Mouse (Mus musculus): ENCODE data around the gene Zdhhc3. TPM values are rescaled to one million over a fixed set of nuclear protein-coding genes. Genes with fewer than 3 reads are reported as not detected.

The Zdhhc3 gene
- polyA plus RNA-seq, 1 experiment from 2014 or later = 81.8 TPM

- peaks cover 79% of the 10 kb centered on the region for H3K36me3 ChIP-seq
- peaks cover 5% of the 10 kb centered on the region; the same call in 1 of the 2 replicates for H3K9me3 ChIP-seq
- H3K27me3 ChIP-seq = no peaks in the 10 kb centered on the region
- no peak overlapping the region for H3K4me3 ChIP-seq
- no peak for ATAC-seq (ENCODE audit: low FRiP score)
- peaks cover 9% of the 10 kb centered on the region; the same call in 1 of the 2 replicates for H3K4me1 ChIP-seq (replicated peaks)
- 73% methylated on average over 4 of the region's 4 CpGs for WGBS
- peak overlapping the region; percentile 58 for H3K27ac ChIP-seq
- H3K9ac ChIP-seq = no peak overlapping the region
- H3K4me2 ChIP-seq = no peak overlapping the region
Measured at GRCm38 (mm10) chr9:123139887-123140614, 27.0 kb upstream of the Zdhhc3 start.

DNA sequence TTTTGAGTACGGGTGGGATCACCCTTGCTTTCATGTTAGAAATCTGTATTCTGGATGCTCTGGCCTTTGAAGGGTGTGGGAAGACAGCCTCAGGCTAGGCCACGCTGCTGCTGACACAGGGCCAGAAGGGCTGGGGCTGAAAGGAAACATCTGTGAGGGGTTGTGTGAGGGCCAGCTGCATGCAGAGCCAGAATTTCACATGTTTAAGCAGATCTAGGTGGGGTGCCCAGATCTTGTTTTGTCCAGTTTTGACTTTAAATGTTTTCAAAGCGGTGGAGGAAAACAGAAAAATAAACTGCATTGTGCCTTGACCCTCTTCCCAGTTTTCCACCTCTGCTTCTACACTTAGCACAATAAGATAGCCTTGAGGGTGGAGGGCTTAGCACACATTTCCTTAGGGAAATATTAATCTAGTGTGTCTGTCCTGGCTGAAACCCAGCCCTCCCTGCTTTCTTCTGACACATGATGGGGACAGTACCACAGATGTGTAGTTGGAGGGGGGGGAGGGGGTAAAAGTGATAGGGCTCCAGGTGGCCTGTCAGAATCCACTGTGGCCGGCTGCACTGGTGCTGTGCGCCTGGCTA, 26.0 kb upstream of the Zdhhc3 start:
- no peaks in the 10 kb centered on the region for H3K27me3 ChIP-seq
- no peak for ATAC-seq (ENCODE audit: low FRiP score)
- H3K9me3 ChIP-seq = peaks cover 5% of the 10 kb centered on the region; the same call in 1 of the 2 replicates
- peaks cover 84% of the 10 kb centered on the region for H3K36me3 ChIP-seq
- WGBS = 56% methylated on average over 5 of the region's 5 CpGs
- peaks cover 9% of the 10 kb centered on the region; the same call in 1 of the 2 replicates for H3K4me1 ChIP-seq (replicated peaks)
- no peak overlapping the region for H3K9ac ChIP-seq
- peak overlapping the region; percentile 58 for H3K27ac ChIP-seq
- no peak overlapping the region for H3K4me3 ChIP-seq
- H3K4me2 ChIP-seq = no peak overlapping the region

DNA sequence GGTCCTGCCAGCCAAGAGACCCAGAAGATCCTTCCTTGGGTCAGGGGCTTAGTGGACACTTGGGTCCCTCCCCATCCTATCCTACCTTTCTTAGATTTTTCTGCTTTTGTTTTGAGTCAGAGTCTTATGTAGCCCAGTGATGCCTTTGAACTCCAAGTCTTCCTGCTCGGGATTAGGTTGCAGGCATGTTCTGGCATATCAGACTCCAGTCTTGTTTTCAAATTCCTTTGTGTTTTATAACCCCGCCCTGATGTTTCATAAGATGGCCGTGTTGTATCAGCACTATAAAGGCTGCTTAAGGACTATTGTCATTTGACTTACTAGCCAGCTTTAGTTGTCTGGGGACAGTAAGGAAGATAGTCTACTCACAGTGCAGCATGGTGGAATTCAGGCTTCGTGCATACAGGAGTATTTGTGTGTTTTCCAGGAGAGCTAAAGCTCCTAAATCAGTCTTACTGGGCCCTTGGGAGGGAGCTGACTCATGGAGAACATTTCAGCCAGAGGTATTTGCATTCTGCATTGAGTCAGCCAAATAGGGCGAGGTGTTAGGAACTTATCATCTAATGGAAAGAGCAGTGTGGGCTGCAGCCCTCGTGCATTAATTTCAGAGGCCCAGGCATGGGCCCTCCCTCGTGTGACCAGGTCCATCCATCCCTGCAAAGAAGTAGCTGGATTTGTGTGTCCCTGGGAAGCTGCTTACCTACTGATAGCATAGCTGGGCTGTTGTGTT, 24.1 kb upstream of the Zdhhc3 start:
- H3K4me2 ChIP-seq = no peak overlapping the region
- H3K9me3 ChIP-seq = no peaks in the 10 kb centered on the region
- H3K27ac ChIP-seq = no peak overlapping the region
- no peaks in the 10 kb centered on the region for H3K27me3 ChIP-seq
- WGBS = 87% methylated on average over 7 of the region's 7 CpGs
- H3K4me1 ChIP-seq (replicated peaks) = peaks cover 9% of the 10 kb centered on the region; the same call in 1 of the 2 replicates
- H3K4me3 ChIP-seq = no peak overlapping the region
- H3K36me3 ChIP-seq = peaks cover 86% of the 10 kb centered on the region
- ATAC-seq (ENCODE audit: low FRiP score) = no peak
- no peak overlapping the region for H3K9ac ChIP-seq

DNA sequence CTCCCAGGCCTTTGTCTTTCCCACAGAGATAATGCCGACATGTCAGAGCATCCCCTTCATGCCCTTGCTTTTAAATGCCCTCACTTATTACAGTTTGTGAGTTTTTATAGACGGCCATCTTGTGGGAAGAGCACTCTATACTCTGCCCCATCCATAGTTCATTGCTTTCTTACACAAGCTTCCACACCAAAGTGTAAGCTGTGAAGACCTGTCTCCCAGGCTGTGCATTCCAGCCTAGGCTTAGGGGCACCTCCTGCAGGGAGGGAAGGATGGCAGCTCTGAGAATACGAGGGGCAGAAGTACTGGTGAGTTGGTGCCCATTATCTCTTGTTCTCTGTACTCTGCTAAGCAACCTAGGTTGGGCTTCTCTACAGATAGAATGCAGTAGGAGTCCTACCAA, 20.0 kb upstream of the Zdhhc3 start:
- no peak overlapping the region for H3K4me3 ChIP-seq
- no peaks in the 10 kb centered on the region for H3K27me3 ChIP-seq
- no peak overlapping the region for H3K4me2 ChIP-seq
- no peak for ATAC-seq (ENCODE audit: low FRiP score)
- WGBS = 94% methylated on average over 3 of the region's 3 CpGs
- H3K36me3 ChIP-seq = peaks cover 98% of the 10 kb centered on the region
- H3K9me3 ChIP-seq = no peaks in the 10 kb centered on the region
- H3K4me1 ChIP-seq (replicated peaks) = no peaks in the 10 kb centered on the region
- no peak overlapping the region for H3K27ac ChIP-seq
- no peak overlapping the region for H3K9ac ChIP-seq

DNA sequence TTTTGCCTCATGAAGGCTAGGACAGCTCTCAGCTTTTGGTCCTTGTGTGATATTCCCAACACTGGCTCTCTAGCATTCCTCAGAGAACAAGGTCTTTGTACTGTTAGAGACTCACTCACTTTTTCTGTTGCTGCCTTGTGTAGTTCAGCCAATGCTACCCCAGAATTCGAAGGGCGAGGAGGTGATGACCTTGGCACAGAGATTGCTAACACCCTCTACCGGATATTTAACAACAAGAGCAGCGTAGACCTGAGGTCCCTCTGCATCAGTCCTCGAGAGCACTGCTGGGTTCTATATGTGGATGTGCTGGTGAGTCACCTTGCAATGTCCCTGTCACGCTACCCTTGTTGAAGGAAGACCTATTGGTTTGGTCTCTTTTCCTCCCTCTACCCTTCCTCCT, 14.7 kb upstream of the Zdhhc3 start:
- H3K27me3 ChIP-seq = no peaks in the 10 kb centered on the region
- H3K9ac ChIP-seq = no peak overlapping the region
- no peak overlapping the region for H3K27ac ChIP-seq
- H3K9me3 ChIP-seq = no peaks in the 10 kb centered on the region
- H3K4me2 ChIP-seq = no peak overlapping the region
- ATAC-seq (ENCODE audit: low FRiP score) = no peak
- no peaks in the 10 kb centered on the region for H3K4me1 ChIP-seq (replicated peaks)
- peaks cover 72% of the 10 kb centered on the region for H3K36me3 ChIP-seq
- H3K4me3 ChIP-seq = no peak overlapping the region
- 95% methylated on average over 6 of the region's 6 CpGs for WGBS

DNA sequence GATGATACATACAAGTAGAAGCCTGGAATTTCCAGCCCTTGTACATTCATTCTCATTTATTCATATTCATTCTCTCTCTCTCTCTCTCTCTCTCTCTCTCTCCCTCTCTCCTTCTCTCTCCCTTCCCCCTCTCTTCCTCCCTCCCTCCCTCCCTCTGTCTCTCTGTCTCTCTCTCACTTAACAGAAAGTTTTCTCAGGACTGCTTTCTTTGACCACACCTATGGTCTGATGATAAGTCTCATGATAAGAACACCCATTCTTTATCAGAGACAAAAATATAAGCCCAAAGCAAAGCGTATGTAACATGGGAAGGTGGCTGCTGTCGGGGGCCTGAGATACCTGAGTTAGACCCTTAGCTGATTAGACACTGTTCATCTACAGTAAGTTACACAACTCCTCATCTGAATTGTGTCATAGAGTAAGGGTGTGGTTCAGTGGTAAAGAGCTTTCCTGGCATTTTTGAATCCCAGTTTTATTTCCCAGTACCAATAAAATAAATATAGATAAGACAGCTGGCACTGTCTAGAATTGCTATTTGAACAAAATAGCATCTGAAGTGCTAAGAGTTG, 11.5 kb upstream of the Zdhhc3 start:
- WGBS = 97% methylated on average over 2 of the region's 2 CpGs
- H3K4me2 ChIP-seq = no peak overlapping the region
- no peak overlapping the region for H3K27ac ChIP-seq
- no peak for ATAC-seq (ENCODE audit: low FRiP score)
- H3K9me3 ChIP-seq = no peaks in the 10 kb centered on the region
- H3K36me3 ChIP-seq = peaks cover 71% of the 10 kb centered on the region
- no peaks in the 10 kb centered on the region for H3K27me3 ChIP-seq
- H3K9ac ChIP-seq = no peak overlapping the region
- no peak overlapping the region for H3K4me3 ChIP-seq
- H3K4me1 ChIP-seq (replicated peaks) = no peaks in the 10 kb centered on the region

GRCm38 (mm10) chr9:123123571-123124412, 10.8 kb upstream of the Zdhhc3 start:
- H3K27ac ChIP-seq = no peak overlapping the region
- H3K4me2 ChIP-seq = no peak overlapping the region
- no peak overlapping the region for H3K9ac ChIP-seq
- no peaks in the 10 kb centered on the region for H3K27me3 ChIP-seq
- peaks cover 71% of the 10 kb centered on the region for H3K36me3 ChIP-seq
- no peak overlapping the region for H3K4me3 ChIP-seq
- no peaks in the 10 kb centered on the region for H3K4me1 ChIP-seq (replicated peaks)
- 92% methylated on average over 6 of the region's 6 CpGs for WGBS
- H3K9me3 ChIP-seq = no peaks in the 10 kb centered on the region
- ATAC-seq (ENCODE audit: low FRiP score) = no peak

GRCm38 (mm10) chr9:123123017-123123416, 10.0 kb upstream of the Zdhhc3 start:
- H3K27ac ChIP-seq = no peak overlapping the region
- no peak overlapping the region for H3K4me2 ChIP-seq
- peaks cover 67% of the 10 kb centered on the region for H3K36me3 ChIP-seq
- WGBS = 93% methylated on average over 3 of the region's 3 CpGs
- H3K4me3 ChIP-seq = no peak overlapping the region
- H3K27me3 ChIP-seq = no peaks in the 10 kb centered on the region
- H3K9ac ChIP-seq = no peak overlapping the region
- no peak for ATAC-seq (ENCODE audit: low FRiP score)
- H3K9me3 ChIP-seq = no peaks in the 10 kb centered on the region
- H3K4me1 ChIP-seq (replicated peaks) = no peaks in the 10 kb centered on the region

DNA sequence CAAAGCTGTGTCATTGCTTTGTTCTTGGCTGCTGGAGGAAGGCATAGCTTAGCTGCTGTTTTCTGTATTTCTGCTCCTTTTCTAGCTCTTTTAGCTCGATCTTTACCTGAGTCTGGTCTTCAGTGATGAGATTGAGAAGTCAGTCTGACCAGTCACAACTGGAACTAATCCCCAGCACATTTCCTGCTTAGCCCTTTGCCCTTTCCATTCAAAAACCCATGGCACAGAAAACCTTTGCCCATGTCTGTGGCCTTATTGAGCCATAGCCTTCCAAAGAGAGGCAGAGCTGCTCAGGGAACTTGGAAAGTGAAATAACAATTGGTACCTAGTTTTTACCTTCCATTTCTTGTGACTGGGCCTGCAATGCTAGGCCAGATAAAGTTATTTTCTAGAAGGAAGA, 2.6 kb upstream of the Zdhhc3 start:
- H3K9ac ChIP-seq = no peak overlapping the region
- no peaks in the 10 kb centered on the region for H3K27me3 ChIP-seq
- ATAC-seq (ENCODE audit: low FRiP score) = no peak
- no peak overlapping the region for H3K27ac ChIP-seq
- H3K4me3 ChIP-seq = no peak overlapping the region
- peaks cover 37% of the 10 kb centered on the region for H3K36me3 ChIP-seq
- H3K4me2 ChIP-seq = no peak overlapping the region
- peaks cover 28% of the 10 kb centered on the region for H3K4me1 ChIP-seq (replicated peaks)
- WGBS = 89% methylated on average over 1 of the region's 1 CpGs
- no peaks in the 10 kb centered on the region for H3K9me3 ChIP-seq

DNA sequence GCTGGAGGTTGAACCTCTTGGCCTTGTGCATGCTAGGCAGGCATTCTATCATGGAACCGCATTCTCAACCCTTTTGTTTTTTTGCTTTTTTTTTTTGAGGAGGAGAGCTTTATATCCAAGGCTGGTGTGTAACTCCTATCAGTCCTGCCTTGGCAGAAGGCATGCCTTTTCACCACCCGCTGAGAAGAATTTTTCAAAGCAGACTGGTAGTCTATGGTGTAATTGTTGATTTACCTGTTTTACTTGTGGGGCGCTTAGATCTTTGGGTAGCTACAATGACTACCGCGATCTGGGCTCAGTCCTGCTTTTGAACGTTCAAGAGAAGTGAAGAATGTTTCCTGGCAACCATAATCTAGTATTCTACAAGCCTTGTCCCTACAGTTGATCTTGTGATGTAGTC, 926 bp upstream of the Zdhhc3 start:
- WGBS = 68% methylated on average over 6 of the region's 6 CpGs
- Histone ChIP-seq H3K4me2 (peak overlapping the region; percentile 77), H3K9ac (peak overlapping the region; percentile 93), H3K36me3 (peaks cover 21% of the 10 kb centered on the region), H3K9me3 (no peaks in the 10 kb centered on the region), H3K4me1 (replicated peaks) (peaks cover 28% of the 10 kb centered on the region), H3K27me3 (no peaks in the 10 kb centered on the region), H3K4me3 (peak overlapping the region; percentile 86), H3K27ac (peak overlapping the region; percentile 96)
- ATAC-seq (ENCODE audit: low FRiP score) = no peak

GRCm38 (mm10) chr9:123111751-123112221, 1.2 kb downstream of the Zdhhc3 start:
- 70% methylated on average over 8 of the region's 8 CpGs for WGBS
- Histone ChIP-seq H3K4me2 (peak overlapping the region; percentile 77), H3K9me3 (no peaks in the 10 kb centered on the region), H3K9ac (peak overlapping the region; percentile 93), H3K27ac (no peak overlapping the region), H3K27me3 (no peaks in the 10 kb centered on the region), H3K4me3 (peak overlapping the region; percentile 86), H3K36me3 (peaks cover 14% of the 10 kb centered on the region), H3K4me1 (replicated peaks) (peaks cover 28% of the 10 kb centered on the region)
- ATAC-seq (ENCODE audit: low FRiP score) = no peak

Measured in hindbrain, embryonic 13.5 days (tissue).